ENCODE assay signal across 8 mouse cellular contexts in genomic region chr15:98707766-98708372, GRCm38 (mm10). TPM values are rescaled to one million over a fixed set of nuclear protein-coding genes. Genes with fewer than 3 reads are reported as not detected.
DNase-seq lines count a peak whose midpoint lies in the region; ATAC-seq and TF ChIP-seq lines count a peak whose summit lies in the region.

TSS of gene Ccdc65 (plus strand) at chr15:98708207.

- peak; percentile 95 for DNase-seq in MEL (ENCODE audit: low read depth, low spot score)
- peak; percentile 83 for DNase-seq in cerebellum, adult 11-12 months
- peak; percentile 90 for DNase-seq in forelimb bud, embryonic 11.5 days (ENCODE audit: low read depth, low spot score)
- DNase-seq in layer of hippocampus, adult 8-10 months (ENCODE audit: low spot score in 2 of 2) = peak; percentile 82 to 91
- DNase-seq in lung, embryonic 14.5 days = peak; percentile 94
- peak; percentile 86 for DNase-seq in testis, postnatal 14 days (ENCODE audit: low spot score)

- no peak within 1 kb of the TSS for H3K27ac ChIP-seq in MEL (ENCODE audit: control insufficient read depth, low read depth, low read length)
- no peak within 1 kb of the TSS for H3K27ac ChIP-seq in lung, embryonic 14.5 days (ENCODE audit: low read depth)

- H3K9me3 ChIP-seq in MEL (replicated peaks; ENCODE audit: insufficient read depth, low read length) = no peaks in the 10 kb centered on the region
- no peaks in the 10 kb centered on the region for H3K9me3 ChIP-seq in lung, embryonic 14.5 days (ENCODE audit: low read depth, low read length)

- TF ChIP-seq EP300 in MEL (IDR thresholded peaks at IDR 0.05; ENCODE audit: low read depth in 1 of 2, low read length in 2 of 2) = no peak

- peak; percentile 75 to 83 for ATAC-seq in hematopoietic stem cell, adult 5-6 weeks (replicated peaks in 1 of 2; ENCODE audit: insufficient read depth in 1 of 2, low FRiP score in 2 of 2, low TSS enrichment in 1 of 2, low read depth in 1 of 2, poor library complexity in 2 of 2, severe bottlenecking in 2 of 2)
- peak; percentile 80; the same call in 1 of the 2 replicates for ATAC-seq in lung, embryonic 14.5 days (ENCODE audit: insufficient read depth)
- ATAC-seq in neutrophil, adult 5-6 weeks (ENCODE audit: extremely low read depth, insufficient number of reproducible peaks, low FRiP score, poor library complexity, severe bottlenecking) = peak; percentile 70; the same call in 1 of the 2 replicates

- H3K79me2 ChIP-seq in MEL (ENCODE audit: control insufficient read depth, insufficient read depth, low read length, poor library complexity) = no peaks in the 10 kb centered on the region

- peak within 1 kb of the TSS in 1 of 2 experiments; percentile 37; a peak in 1 of 4 replicates for H3K4me3 ChIP-seq in MEL (ENCODE audit: control insufficient read depth in 1 of 2, insufficient read depth in 1 of 2, low read depth in 2 of 2, low read length in 2 of 2)
- peak within 1 kb of the TSS; percentile 30 for H3K4me3 ChIP-seq in lung, embryonic 14.5 days (ENCODE audit: low read depth, low read length)

- no peak for TF ChIP-seq RAD21 in MEL (IDR thresholded peaks at IDR 0.05; ENCODE audit: low read depth, low read length)

- peaks cover 4 to 17% of the 10 kb centered on the region in 2 experiments for H3K27me3 ChIP-seq in MEL (ENCODE audit: control insufficient read depth in 1 of 2, insufficient read depth in 2 of 2, low read length in 2 of 2)
- peaks cover 10% of the 10 kb centered on the region; the same call in 1 of the 2 replicates for H3K27me3 ChIP-seq in lung, embryonic 14.5 days (ENCODE audit: insufficient read depth, low read length)

- 17% methylated on average over 16 of the region's 16 CpGs for WGBS in lung, embryonic 14.5 days

- no peak within 1 kb of the TSS for H3K9ac ChIP-seq in MEL (ENCODE audit: control insufficient read depth, low read depth, low read length, poor library complexity, severe bottlenecking)
- no peak within 1 kb of the TSS; the same call in 1 of the 2 replicates for H3K9ac ChIP-seq in lung, embryonic 14.5 days

- TF ChIP-seq CTCF in MEL (IDR thresholded peaks at IDR 0.05 in 2 of 3, conservative IDR thresholded peaks at IDR 0.05 in 1 of 3; ENCODE audit: control insufficient read depth in 1 of 3, insufficient read depth in 1 of 3, low read depth in 2 of 3, low read length in 3 of 3, poor library complexity in 1 of 3, severe bottlenecking in 1 of 3) = peak; percentile 44 to 86 (median 78); a peak in 5 of 6 replicates
- peak; percentile 76 for TF ChIP-seq CTCF in lung, embryonic 14.5 days (IDR thresholded peaks at IDR 0.05; ENCODE audit: low read depth)

- no peaks in the 10 kb centered on the region; a peak in 1 of 4 replicates for H3K4me1 ChIP-seq in MEL (ENCODE audit: control insufficient read depth in 1 of 2, insufficient read depth in 2 of 2, low read length in 2 of 2)
- H3K4me1 ChIP-seq in lung, embryonic 14.5 days (ENCODE audit: insufficient read depth) = no peaks in the 10 kb centered on the region

- no peak for TF ChIP-seq POLR2A in MEL (IDR thresholded peaks at IDR 0.05; ENCODE audit: control insufficient read depth in 1 of 2, insufficient read depth in 1 of 2, low read depth in 1 of 2, low read length in 2 of 2, poor library complexity in 1 of 2)

- peak within 1 kb of the TSS; percentile 63 for H3K4me2 ChIP-seq in lung, embryonic 14.5 days

- no peaks in the 10 kb centered on the region; a peak in 1 of 4 replicates for H3K36me3 ChIP-seq in MEL (ENCODE audit: control insufficient read depth in 1 of 2, insufficient read depth in 2 of 2, low read length in 2 of 2)
- H3K36me3 ChIP-seq in lung, embryonic 14.5 days (ENCODE audit: insufficient read depth) = no peaks in the 10 kb centered on the region

TF ChIP-seq in MEL, 35 proteins besides CTCF, POLR2A, EP300 and RAD21:
- TF ChIP-seq SIN3A (IDR thresholded peaks at IDR 0.05; ENCODE audit: low read length) (peak; percentile 99), MAZ (IDR thresholded peaks at IDR 0.05; ENCODE audit: low read depth, low read length) (no peak), RCOR1 (IDR thresholded peaks at IDR 0.05; ENCODE audit: low read depth, low read length) (no peak), UBTF (IDR thresholded peaks at IDR 0.05; ENCODE audit: borderline replicate concordance, insufficient read depth, low read depth, low read length) (no peak), ZC3H11A (IDR thresholded peaks at IDR 0.05; ENCODE audit: low read depth, low read length) (no peak), NRF1 (IDR thresholded peaks at IDR 0.05; ENCODE audit: insufficient read depth, low read depth, low read length, poor library complexity, severe bottlenecking) (no peak), TCF12 (IDR thresholded peaks at IDR 0.05; ENCODE audit: low read depth, low read length) (no peak), MYB (IDR thresholded peaks at IDR 0.05; ENCODE audit: low read depth, low read length) (no peak), BHLHE40 (IDR thresholded peaks at IDR 0.05; ENCODE audit: borderline replicate concordance, low read depth, low read length) (no peak), SMC3 (IDR thresholded peaks at IDR 0.05; ENCODE audit: low read depth, low read length) (no peak), MAX (IDR thresholded peaks at IDR 0.05; ENCODE audit: low read length) (no peak), ZMIZ1 (IDR thresholded peaks at IDR 0.05; ENCODE audit: low read depth, low read length) (no peak), MYC (IDR thresholded peaks at IDR 0.05; ENCODE audit: low read depth, low read length) (no peak), USF1 (IDR thresholded peaks at IDR 0.05; ENCODE audit: low read depth, low read length) (no peak), GATA1 (IDR thresholded peaks at IDR 0.05; ENCODE audit: low read depth, low read length) (no peak), ZNF384 (IDR thresholded peaks at IDR 0.05; ENCODE audit: low read depth, low read length) (peak; percentile 99), ETS1 (IDR thresholded peaks at IDR 0.05; ENCODE audit: low read depth, low read length) (no peak), CHD2 (IDR thresholded peaks at IDR 0.05; ENCODE audit: low read length) (no peak), MXI1 (IDR thresholded peaks at IDR 0.05; ENCODE audit: low read depth, low read length) (peak; percentile 86), HCFC1 (IDR thresholded peaks at IDR 0.05; ENCODE audit: low read depth, low read length) (peak; percentile 80), TBP (IDR thresholded peaks at IDR 0.05; ENCODE audit: low read depth, low read length) (0 out of 2 replicates have a peak, but pooled peaks have one; percentile 16), NELFE (IDR thresholded peaks at IDR 0.05; ENCODE audit: low read depth, low read length) (no peak), GABPA (IDR thresholded peaks at IDR 0.05; ENCODE audit: low read depth, low read length) (no peak; the same call in 1 of the 2 replicates), CHD1 (IDR thresholded peaks at IDR 0.05; ENCODE audit: low read depth, low read length) (no peak), TAL1 (IDR thresholded peaks at IDR 0.05; ENCODE audit: low read length) (no peak), JUND (IDR thresholded peaks at IDR 0.05; ENCODE audit: low read depth, low read length) (no peak), E2F4 (IDR thresholded peaks at IDR 0.05; ENCODE audit: borderline replicate concordance, low read depth, low read length) (no peak), POLR2AphosphoS2 (IDR thresholded peaks at IDR 0.05; ENCODE audit: low read length) (no peak), USF2 (IDR thresholded peaks at IDR 0.05; ENCODE audit: borderline replicate concordance in 1 of 2, insufficient read depth in 1 of 2, low read depth in 1 of 2, low read length in 2 of 2) (no peak), MEF2A (IDR thresholded peaks at IDR 0.05; ENCODE audit: extremely low read depth, insufficient replicate concordance, low read depth, low read length, poor library complexity, severe bottlenecking) (no peak), ELF1 (IDR thresholded peaks at IDR 0.05; ENCODE audit: low read depth, low read length) (peak; percentile 26; the same call in 1 of the 2 replicates), POLR2AphosphoS5 (IDR thresholded peaks at IDR 0.05; ENCODE audit: borderline replicate concordance, low read depth, low read length) (no peak), MAFK (IDR thresholded peaks at IDR 0.05; ENCODE audit: borderline replicate concordance, low read depth, low read length) (no peak), ZKSCAN1 (IDR thresholded peaks at IDR 0.05; ENCODE audit: low read depth, low read length) (no peak), KAT2A (conservative IDR thresholded peaks at IDR 0.05; ENCODE audit: low read depth, low read length) (no peak)

RNA-seq across cellular contexts. Expression of gene Ccdc65, which starts in this region (rescaled TPM):
- total RNA-seq in MEL (2012; rRNA removed) = not detected in 2 replicates
- under 1 TPM in 1 of 2 experiments, not detected in 1; 0.13 TPM for polyA plus RNA-seq in MEL (2012; ENCODE audit: insufficient read depth in 1 of 2, insufficient read length in 2 of 2, low read depth in 1 of 2, low replicate concordance in 2 of 2, missing spikeins in 1 of 2)
- total RNA-seq in hematopoietic stem cell, adult 5-6 weeks (2017) = 0.19 TPM in 1 of 2 replicates, not detected in the other
- total RNA-seq in layer of hippocampus, adult 8-10 months (2022) = 10 to 100 TPM in 1 of 4 experiments, 1 to 10 TPM in 3; 7.4 to 10.4 (median 8.4) TPM
- 0.28 and 1.1 TPM in 2 replicates for polyA plus RNA-seq in lung, embryonic 14.5 days (2014; fragmentation: Nextera tagmentation; extraction: Ambion mirVana)
- not detected in 2 replicates for total RNA-seq in neutrophil, adult 5-6 weeks (2017)

Comparison
In these comparisons a context has a peak if more than half of its experiments do, and no peak if none do; other contexts are left out.
1. Peak in DNase-seq in MEL; RNA of the gene not detected or under 1 TPM.
2. Peak in ATAC-seq in hematopoietic stem cell, adult 5-6 weeks; RNA of the gene not detected or under 1 TPM.
3. Peak in ATAC-seq in neutrophil, adult 5-6 weeks; RNA of the gene not detected or under 1 TPM.